In the genomic region with DNA sequence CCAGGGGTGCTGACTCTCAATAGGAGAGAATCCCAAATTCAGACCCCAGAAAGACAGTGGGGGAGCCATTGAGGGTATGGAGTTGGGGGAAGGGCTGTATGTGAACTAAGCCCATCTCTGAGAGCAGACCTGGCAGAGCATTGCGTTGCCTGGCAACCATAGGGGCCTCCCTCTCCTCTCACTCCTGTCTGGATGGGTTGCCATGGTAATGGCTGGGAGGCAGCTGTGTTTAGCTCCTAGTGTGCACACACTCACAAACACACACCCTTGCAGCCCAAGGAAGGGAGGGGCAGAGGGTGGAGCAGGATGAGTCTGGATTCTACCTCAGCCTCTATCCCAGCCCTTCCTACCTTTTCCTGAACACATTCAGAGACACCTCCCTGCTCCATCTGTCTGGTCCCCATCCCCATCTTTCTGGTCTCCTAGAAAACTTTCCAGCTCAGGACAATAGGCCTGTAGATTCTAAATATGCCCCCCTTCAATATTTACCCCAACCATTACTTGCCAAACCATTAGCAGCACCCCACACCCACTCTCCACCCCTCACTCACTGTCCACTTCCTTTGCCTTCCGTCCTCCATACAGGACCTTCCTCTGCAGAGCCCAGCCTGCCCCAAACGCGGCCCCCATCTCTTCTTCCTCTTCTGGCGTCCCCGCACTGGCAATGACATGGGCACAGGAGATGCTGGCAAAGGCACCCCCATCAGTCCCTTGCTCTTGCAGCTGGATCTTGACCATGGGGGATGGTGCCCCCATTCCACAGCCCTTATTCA, we compare ENCODE assay signal across 8 mouse cellular contexts. TPM values are rescaled to one million over a fixed set of nuclear protein-coding genes. Genes with fewer than 3 reads are reported as not detected.
DNase-seq lines count a peak whose midpoint lies in the region; ATAC-seq and TF ChIP-seq lines count a peak whose summit lies in the region.

No protein-coding gene starts in this region.

- peak; percentile 30 for DNase-seq in lung, embryonic 14.5 days
- DNase-seq in lung, postnatal 0 days (ENCODE audit: low spot score): no peak
- peak; percentile 91 to 98 for DNase-seq in left cerebral cortex, postnatal 25 days (ENCODE audit: low spot score in 2 of 2)
- DNase-seq in retina, embryonic 14.5 days (ENCODE audit: low spot score): peak; percentile 92
- no peak for DNase-seq in urinary bladder, postnatal 4 days (ENCODE audit: low spot score in 2 of 2)
- DNase-seq in urinary bladder, adult 2 months (ENCODE audit: low spot score): no peak
- no peak for DNase-seq in adipocyte (ENCODE audit: low spot score)

- no peaks in the 10 kb centered on the region for H3K4me1 ChIP-seq in lung, embryonic 14.5 days (ENCODE audit: insufficient read depth)
- no peaks in the 10 kb centered on the region for H3K4me1 ChIP-seq in lung, postnatal 0 days (ENCODE audit: insufficient read depth, low read depth, low read length)

- no peak; the same call in 1 of the 2 replicates for ATAC-seq in lung, embryonic 14.5 days (ENCODE audit: insufficient read depth)
- no peak for ATAC-seq in lung, postnatal 0 days
- peak; percentile 38 for ATAC-seq in granulocyte monocyte progenitor cell, adult 5-6 weeks (replicated peaks; ENCODE audit: poor library complexity, severe bottlenecking)

- H3K4me2 ChIP-seq in lung, embryonic 14.5 days: no peak overlapping the region
- H3K4me2 ChIP-seq in lung, postnatal 0 days (replicated peaks; ENCODE audit: low read depth, low read length): no peak overlapping the region

- H3K9ac ChIP-seq in lung, embryonic 14.5 days: no peak overlapping the region; the same call in 1 of the 2 replicates
- H3K9ac ChIP-seq in lung, postnatal 0 days (replicated peaks; ENCODE audit: low read depth): no peak overlapping the region

- no peak overlapping the region for H3K4me3 ChIP-seq in lung, embryonic 14.5 days (ENCODE audit: low read depth, low read length)
- no peak overlapping the region for H3K4me3 ChIP-seq in lung, postnatal 0 days (ENCODE audit: low read depth, low read length)

- WGBS in lung, embryonic 14.5 days: 58% methylated on average over 6 of the region's 6 CpGs
- WGBS in lung, postnatal 0 days: 63% methylated on average over 6 of the region's 6 CpGs

- no peak for TF ChIP-seq CTCF in lung, embryonic 14.5 days (IDR thresholded peaks at IDR 0.05; ENCODE audit: low read depth)
- no peak for TF ChIP-seq CTCF in lung, postnatal 0 days (IDR thresholded peaks at IDR 0.05)

- no peak overlapping the region for H3K27ac ChIP-seq in lung, embryonic 14.5 days (ENCODE audit: low read depth)
- H3K27ac ChIP-seq in lung, postnatal 0 days (ENCODE audit: low read length): no peak overlapping the region

- no peak for TF ChIP-seq EP300 in lung, postnatal 0 days (IDR thresholded peaks at IDR 0.05)

- no peaks in the 10 kb centered on the region for H3K27me3 ChIP-seq in lung, embryonic 14.5 days (ENCODE audit: insufficient read depth, low read length)
- no peaks in the 10 kb centered on the region for H3K27me3 ChIP-seq in lung, postnatal 0 days (replicated peaks; ENCODE audit: insufficient read depth, low read length)

- intact Hi-C loops in left cerebral cortex, postnatal 25 days (cut with DNase I): no loop called here

- peaks cover 34% of the 10 kb centered on the region; the same call in 1 of the 2 replicates for H3K36me3 ChIP-seq in lung, embryonic 14.5 days (ENCODE audit: insufficient read depth)
- no peaks in the 10 kb centered on the region for H3K36me3 ChIP-seq in lung, postnatal 0 days (ENCODE audit: insufficient read depth, low read length)

- no peaks in the 10 kb centered on the region for H3K9me3 ChIP-seq in lung, embryonic 14.5 days (ENCODE audit: low read depth, low read length)
- no peaks in the 10 kb centered on the region for H3K9me3 ChIP-seq in lung, postnatal 0 days (ENCODE audit: low read length)

RNA-seq across cellular contexts. Expression of a gene that starts 6.9 kb away (rescaled TPM):
- polyA plus RNA-seq in lung, embryonic 14.5 days (2014; fragmentation: Nextera tagmentation; extraction: Ambion mirVana): 0.91 and 0.93 TPM in 2 replicates
- polyA plus RNA-seq in lung, postnatal 0 days (2015; fragmentation: Nextera tagmentation; extraction: Ambion mirVana): 0.51 and 0.65 TPM in 2 replicates
- not detected in 2 replicates for total RNA-seq in granulocyte monocyte progenitor cell, adult 5-6 weeks (2014; fragmentation: Nextera tagmentation)
- total RNA-seq in granulocyte monocyte progenitor cell, adult 5-6 weeks (2017): not detected in 2 replicates
- 10 to 100 TPM; 69.0 to 73.4 TPM for total RNA-seq in left cerebral cortex, postnatal 25 days (2021)
- polyA plus RNA-seq in urinary bladder, adult 2 months (2012; rRNA removed): 6.7 and 7.6 TPM in 2 replicates

RNA-seq across cellular contexts. Expression of a gene that starts 11.1 kb away (rescaled TPM):
- polyA plus RNA-seq in lung, embryonic 14.5 days (2014; fragmentation: Nextera tagmentation; extraction: Ambion mirVana): 127 TPM in 2 replicates
- polyA plus RNA-seq in lung, postnatal 0 days (2015; fragmentation: Nextera tagmentation; extraction: Ambion mirVana): 119 and 129 TPM in 2 replicates
- 71.5 and 78.5 TPM in 2 replicates for total RNA-seq in granulocyte monocyte progenitor cell, adult 5-6 weeks (2014; fragmentation: Nextera tagmentation)
- total RNA-seq in granulocyte monocyte progenitor cell, adult 5-6 weeks (2017): 57.5 and 74.8 TPM in 2 replicates
- total RNA-seq in left cerebral cortex, postnatal 25 days (2021): 100 to 1,000 TPM; 173 to 195 TPM
- polyA plus RNA-seq in urinary bladder, adult 2 months (2012; rRNA removed): 68.8 and 109 TPM in 2 replicates

RNA-seq across cellular contexts. Expression of a gene that starts 44.2 kb away (rescaled TPM):
- 33.7 and 40.9 TPM in 2 replicates for polyA plus RNA-seq in lung, embryonic 14.5 days (2014; fragmentation: Nextera tagmentation; extraction: Ambion mirVana)
- 28.8 and 29.8 TPM in 2 replicates for polyA plus RNA-seq in lung, postnatal 0 days (2015; fragmentation: Nextera tagmentation; extraction: Ambion mirVana)
- total RNA-seq in granulocyte monocyte progenitor cell, adult 5-6 weeks (2014; fragmentation: Nextera tagmentation): 29.4 and 36.7 TPM in 2 replicates
- total RNA-seq in granulocyte monocyte progenitor cell, adult 5-6 weeks (2017): 22.9 and 24.1 TPM in 2 replicates
- 10 to 100 TPM; 23.4 to 27.1 TPM for total RNA-seq in left cerebral cortex, postnatal 25 days (2021)
- polyA plus RNA-seq in urinary bladder, adult 2 months (2012; rRNA removed): 20.1 and 26.6 TPM in 2 replicates

RNA-seq across cellular contexts. Expression of a gene that starts 49.9 kb away (rescaled TPM):
- 10.9 and 12.2 TPM in 2 replicates for polyA plus RNA-seq in lung, embryonic 14.5 days (2014; fragmentation: Nextera tagmentation; extraction: Ambion mirVana)
- polyA plus RNA-seq in lung, postnatal 0 days (2015; fragmentation: Nextera tagmentation; extraction: Ambion mirVana): 14.2 and 14.9 TPM in 2 replicates
- total RNA-seq in granulocyte monocyte progenitor cell, adult 5-6 weeks (2014; fragmentation: Nextera tagmentation): 13.7 and 15.0 TPM in 2 replicates
- 10.7 and 13.9 TPM in 2 replicates for total RNA-seq in granulocyte monocyte progenitor cell, adult 5-6 weeks (2017)
- 10 to 100 TPM; 40.0 to 43.9 TPM for total RNA-seq in left cerebral cortex, postnatal 25 days (2021)
- polyA plus RNA-seq in urinary bladder, adult 2 months (2012; rRNA removed): 24.7 and 25.4 TPM in 2 replicates

RNA-seq across cellular contexts. Expression of a gene that starts 53.0 kb away (rescaled TPM):
- 13.1 and 14.5 TPM in 2 replicates for polyA plus RNA-seq in lung, embryonic 14.5 days (2014; fragmentation: Nextera tagmentation; extraction: Ambion mirVana)
- polyA plus RNA-seq in lung, postnatal 0 days (2015; fragmentation: Nextera tagmentation; extraction: Ambion mirVana): 12.2 and 13.7 TPM in 2 replicates
- total RNA-seq in granulocyte monocyte progenitor cell, adult 5-6 weeks (2014; fragmentation: Nextera tagmentation): 33.9 and 35.2 TPM in 2 replicates
- 14.5 and 48.4 TPM in 2 replicates for total RNA-seq in granulocyte monocyte progenitor cell, adult 5-6 weeks (2017)
- total RNA-seq in left cerebral cortex, postnatal 25 days (2021): 10 to 100 TPM; 41.4 to 45.0 TPM
- 33.9 and 39.3 TPM in 2 replicates for polyA plus RNA-seq in urinary bladder, adult 2 months (2012; rRNA removed)

Comparison
In these comparisons a context has a peak if more than half of its experiments do, and no peak if none do; other contexts are left out.
1. DNase-seq: peak in lung, embryonic 14.5 days (single experiment), left cerebral cortex, postnatal 25 days (2 of 2) and retina, embryonic 14.5 days (single experiment); none in lung, postnatal 0 days (single experiment), urinary bladder, postnatal 4 days (0 of 2), urinary bladder, adult 2 months (single experiment) and adipocyte (single experiment).